Mouse (Mus musculus) NIH3T3 (cell line): Measurements from ENCODE around the gene Thra.

ENCODE experiments used
- DNase-seq: peaks from one replicate; pipeline ENCODE4 v3.0.0-alpha.2; 2012; ENCODE audit warnings: low read depth

Gene Thra

DNA sequence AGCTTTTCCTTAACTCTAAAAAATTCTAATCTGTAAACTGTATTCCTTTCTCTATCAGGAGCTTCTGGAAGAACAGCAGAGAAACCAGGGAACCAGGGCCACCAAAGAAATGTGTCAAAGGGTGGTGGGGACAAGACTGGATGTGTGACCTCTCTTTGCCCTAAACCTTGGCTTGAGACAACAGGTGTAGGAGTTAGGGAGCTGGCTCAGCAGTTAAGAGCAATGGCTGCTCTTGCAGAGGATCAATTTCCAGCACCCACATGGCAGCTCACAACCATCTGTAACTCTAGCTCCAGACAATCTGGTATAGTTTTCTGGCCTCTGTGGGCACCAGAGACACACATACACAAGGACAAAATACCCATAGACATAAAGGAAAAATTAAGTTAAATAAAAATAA, 37.5 kb downstream of the Thra start:
- DNase-seq: no peak

DNA sequence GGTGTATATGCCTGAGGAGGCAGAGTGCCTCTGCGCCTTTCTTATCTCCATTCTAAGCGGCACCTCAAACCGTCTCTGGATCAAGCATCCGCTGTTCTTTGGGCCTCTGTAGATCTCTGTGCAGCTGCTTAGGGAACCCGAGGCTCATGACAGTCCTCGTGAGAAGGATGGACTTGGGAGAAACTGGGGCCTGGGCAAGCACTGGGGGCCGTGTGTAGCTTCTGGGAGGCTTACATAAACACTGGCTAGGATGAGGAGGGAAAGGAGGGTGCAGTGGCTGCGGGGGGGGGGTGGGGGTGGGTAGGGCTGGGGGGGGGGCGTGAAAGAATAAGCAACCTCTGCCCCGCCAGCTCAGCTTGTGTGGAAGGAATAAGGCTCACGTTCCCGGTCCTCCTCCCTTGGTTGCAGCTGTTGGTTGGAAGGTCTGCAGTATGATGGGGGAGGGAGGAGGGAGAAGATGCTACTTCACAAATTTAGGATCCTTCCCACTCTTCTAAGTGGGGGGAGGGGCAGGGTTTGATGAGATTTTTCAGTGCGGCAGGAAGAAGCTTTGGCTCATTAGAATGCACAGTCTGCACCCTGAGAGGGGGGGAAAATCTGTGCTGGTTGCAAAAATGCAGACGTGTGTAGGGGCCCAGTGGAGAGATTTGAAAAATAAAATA, 41.5 kb downstream of the Thra start:
- peak; percentile 63 for DNase-seq

DNA sequence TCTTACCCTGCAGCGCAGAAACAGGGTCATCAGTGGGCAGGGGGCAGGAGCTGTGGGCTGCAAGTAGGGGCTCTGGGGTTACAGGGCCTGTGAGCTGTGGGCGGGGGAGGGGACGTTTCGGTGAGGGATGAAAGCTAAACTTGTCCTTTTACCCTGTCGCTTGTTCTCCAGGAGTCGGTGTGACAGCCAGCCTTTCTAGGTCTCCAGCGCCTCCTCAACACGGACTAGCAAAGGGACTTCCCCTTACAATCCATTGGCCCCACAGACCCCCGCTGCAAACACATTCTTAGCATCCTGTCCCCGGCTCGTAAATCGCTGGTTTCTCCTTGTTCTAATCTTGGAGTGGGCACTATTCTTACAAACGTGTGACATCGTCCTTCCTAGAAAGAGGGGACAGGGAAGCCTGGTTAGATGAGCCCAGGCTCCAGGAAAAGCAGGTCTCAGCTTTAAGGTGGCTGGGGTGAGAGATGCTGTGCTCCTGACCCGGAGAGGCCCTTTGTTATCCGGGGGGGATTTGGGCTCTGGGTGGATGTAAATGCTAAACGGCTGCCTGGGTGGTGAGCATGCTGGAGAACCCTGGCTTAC, 42.3 kb downstream of the Thra start:
- peak; percentile 14 for DNase-seq

DNA sequence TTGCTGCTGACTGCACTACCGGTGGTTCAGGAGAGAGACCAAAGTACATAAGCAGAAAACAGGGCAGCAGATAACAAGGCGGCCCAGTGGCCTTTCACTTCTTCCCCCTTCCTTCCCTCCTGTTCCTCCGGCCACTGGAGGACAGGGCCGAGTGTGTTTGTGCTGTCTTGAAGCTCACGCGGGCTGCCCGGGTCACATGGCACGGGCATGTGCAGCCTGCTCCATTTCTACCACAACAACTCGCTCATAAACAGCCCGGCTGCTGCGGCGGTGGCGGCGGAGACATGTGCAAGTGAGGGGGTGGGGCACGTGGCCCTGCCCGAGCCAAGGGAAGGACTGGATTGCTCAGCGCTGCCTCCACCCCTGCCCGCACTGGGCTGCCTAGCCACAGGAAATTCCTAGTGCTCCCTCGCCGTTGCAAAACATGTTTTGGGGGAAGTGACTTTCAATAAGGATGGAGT, 42.8 kb downstream of the Thra start:
- peak; percentile 97 for DNase-seq

DNA sequence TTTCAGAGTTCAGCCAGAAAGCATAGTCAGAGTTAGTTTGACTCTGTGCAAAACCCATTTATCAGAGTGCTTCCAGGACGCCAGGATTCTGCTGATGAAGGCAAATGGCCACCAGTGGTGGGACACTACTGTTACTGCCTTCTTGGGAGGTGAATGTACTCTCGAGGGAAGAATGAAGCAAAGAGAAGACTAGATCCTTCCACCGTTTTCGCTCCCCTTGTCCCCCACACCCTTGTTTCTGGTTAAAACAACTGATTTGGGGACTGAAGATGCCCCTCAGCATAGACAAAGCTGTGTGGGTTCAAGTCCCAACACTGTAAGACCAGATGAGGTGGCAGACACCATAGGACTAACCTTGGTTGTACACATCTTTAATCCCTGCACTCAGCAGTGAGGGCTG, 43.7 kb downstream of the Thra start:
- DNase-seq: no peak

DNA sequence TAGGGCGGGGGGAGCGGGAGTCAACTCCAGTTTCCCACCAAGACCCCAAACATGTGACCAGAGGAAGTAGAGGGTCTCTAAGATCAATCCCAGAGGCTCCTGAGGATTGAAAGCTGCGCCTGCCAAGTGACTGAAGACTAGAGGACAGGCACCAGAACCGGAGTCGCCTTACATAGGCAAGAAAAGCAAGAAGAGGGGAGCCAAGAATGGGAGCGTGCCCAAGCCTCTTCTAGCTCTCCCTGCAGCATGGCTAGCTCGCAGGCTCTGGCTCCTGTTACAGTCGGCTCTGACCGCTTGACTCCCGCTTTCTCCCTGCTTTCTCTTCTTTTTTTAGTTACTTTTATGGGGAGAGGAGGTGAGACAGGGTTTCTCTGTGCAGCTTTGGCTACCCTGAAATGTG, 44.8 kb downstream of the Thra start:
- peak; percentile 49 for DNase-seq

DNA sequence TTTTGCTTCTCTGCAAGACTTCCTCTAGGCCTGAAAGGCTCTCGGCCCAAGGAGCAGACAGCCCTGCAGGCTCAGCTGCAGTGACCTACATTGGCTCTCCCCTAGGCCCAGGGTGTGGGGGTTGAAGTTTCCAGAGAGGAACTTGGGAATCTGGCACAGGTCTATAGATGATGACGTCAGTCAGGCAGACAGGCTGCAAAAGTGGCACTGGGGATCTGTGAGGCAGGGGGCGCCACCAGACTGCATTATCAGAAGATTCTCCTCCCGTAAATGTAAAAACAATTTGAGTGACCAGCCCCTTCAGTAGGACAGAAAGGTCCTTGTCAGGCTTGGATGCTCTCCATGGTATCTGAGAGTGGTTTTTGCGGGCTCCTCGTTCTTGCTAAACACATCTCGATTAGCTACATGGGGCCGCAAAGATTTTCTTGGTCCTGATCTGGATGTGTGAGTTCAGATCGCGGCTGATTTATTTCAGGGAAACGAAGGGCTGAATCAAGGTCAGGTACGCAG, 45.4 kb downstream of the Thra start:
- DNase-seq: peak; percentile 89

DNA sequence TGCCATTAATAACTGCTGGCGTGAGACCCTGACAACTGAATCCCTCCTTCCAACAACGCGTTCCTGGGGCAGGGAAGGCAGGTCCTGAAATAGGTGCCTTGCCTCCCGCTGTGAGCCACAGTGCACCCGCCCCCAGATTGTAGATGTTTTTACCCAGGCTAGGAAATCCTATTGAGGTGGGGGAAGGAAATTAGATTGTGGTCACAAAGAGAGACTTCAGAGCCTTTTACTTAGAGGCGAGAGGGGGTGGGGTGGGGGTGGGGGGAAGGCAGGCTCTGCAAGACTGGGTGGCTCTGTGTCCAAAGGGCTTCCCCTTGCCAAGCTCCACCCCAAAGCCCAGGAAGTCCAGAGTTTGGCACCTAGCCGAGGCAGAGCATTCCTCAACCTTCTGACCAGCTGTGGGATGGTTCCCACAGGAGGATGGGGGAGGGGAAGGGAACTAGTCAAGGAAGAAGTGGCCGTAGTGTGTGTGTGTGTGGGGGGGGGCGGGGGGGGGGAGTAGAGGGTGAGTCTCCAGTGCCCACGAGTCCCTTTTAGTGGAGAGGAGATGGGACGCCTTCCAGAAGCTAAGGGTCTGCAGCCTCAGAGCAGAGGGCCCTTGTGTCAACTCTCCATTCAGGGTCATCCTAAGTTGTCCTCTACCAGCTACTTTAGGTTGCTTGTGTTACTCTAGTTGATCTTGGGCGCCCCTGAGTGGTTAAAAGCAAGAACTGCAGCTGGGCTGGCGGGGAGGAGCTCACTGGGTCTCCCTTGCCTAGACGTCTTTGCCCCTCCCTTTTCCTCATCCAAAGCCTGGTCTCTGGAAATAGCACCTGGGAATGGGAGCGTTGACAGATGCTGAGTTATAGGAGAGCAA, 46.1 kb downstream of the Thra start:
- DNase-seq: peak; percentile 99

DNA sequence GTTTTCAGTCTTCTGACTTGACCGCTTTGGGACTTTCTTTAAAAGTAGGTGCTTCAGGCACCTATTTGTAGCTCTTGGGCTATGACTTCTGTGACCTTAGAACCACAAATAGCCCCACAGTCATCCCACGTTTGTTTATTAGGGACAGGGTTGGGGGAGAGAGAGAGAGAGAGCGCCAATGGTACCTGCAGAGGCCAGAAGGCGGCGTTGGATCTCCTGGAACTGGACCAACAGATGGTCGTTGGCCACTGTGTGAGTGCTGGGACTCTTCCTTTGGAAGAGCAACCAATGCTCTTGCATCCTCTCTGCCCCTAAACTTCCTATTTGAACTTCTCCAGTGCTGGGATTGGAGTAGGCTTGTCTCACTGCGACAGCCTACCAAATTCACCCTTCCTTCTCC, 46.8 kb downstream of the Thra start:
- no peak for DNase-seq

DNA sequence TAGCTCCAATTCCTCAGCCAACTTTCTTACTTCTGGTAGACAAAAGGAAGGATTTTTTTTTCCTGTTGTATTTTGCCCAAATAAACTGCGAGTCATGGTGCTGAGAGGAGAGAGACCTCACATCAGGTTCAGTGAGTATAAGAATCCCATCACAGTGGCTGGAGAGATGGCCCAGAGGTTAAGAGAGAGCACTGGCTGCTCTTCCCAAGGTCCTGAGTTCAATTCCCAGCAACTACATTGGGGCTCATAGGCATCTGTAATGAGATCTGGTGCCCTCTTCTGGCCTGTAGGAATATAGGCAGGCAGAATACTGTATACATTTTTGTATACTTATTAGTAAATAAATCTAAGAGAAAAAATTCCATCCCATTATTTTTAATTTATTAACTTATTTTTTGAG, 47.3 kb downstream of the Thra start:
- peak; percentile 40 for DNase-seq

DNA sequence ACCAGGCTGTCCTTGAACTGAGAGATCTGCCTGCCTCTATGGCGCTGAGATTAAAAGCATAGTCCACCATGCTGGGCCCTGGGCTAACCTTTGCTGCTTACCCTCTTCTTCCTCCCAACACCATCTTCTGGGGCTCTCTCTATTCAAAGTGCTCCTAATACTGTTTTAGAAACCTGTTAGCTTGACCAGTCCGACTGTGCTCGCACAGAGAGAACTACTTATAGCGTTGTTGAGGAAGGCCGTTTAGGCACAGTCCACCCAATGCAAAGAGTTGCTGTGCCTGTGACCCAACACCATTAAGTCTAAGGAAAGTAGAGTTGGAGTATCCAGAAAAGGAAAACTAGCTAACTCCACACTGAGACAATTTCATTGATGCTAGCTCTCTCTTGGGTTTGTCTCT, 47.7 kb downstream of the Thra start:
- DNase-seq: no peak

DNA sequence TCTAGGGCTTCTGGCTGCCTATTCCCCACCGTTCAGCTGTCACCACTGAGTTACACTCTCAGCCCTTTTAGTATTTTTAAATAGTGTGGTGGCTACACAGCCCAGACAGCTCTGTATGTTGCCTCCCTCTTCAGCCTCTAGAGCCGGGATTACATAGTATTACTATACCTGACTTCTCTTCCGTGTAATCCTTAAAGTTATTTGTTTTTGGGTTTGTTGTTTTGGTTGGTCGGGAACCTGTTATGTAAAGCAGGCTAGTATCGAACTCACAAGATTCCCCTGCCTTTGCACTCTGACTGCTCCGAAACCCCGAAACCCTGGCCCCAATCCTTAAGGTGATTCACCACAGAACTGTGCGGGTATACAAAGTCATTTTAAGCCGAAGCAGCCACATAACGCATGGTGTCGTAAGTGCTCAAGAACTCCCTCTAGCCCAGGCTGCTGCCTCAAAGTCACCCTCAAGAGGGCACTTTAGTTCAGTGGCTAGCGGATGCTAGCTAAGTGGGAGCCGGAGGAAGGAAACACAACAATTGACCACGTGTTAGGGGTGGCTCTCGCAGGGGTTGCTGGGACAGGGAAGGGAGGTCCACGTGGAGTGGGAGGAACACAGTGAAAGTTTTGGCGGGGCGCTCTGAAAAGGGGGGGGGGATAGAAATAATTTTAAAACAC, 48.2 kb downstream of the Thra start:
- DNase-seq: peak; percentile 95

DNA sequence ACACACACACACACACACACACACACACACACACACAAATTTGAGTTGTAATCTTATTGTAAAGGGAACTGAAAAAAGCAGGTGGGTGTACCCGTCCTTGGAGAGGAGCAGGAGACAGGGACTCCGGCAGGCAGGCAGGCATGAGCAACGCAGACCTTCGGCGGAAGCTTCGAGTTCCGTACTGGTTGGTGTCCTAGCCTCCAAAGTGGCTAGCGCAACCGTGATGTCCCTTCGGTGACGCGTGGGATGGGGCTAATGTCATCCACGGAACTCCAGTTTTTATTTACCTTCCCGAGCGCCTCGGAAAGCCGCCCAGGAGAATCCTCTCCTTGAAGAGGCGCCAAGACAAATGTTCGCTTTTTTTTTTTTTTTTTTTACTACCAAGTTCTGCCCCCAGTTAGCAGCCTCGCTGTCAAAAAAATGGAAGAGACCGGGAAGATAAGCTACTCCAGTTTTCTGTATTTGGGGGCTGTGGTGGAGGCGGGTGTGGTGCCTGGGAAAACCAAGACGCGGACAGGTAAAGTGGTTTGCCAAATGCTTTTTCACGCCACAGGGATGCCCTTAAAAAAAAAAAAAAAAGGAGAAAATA, 48.9 kb downstream of the Thra start:
- no peak for DNase-seq

DNA sequence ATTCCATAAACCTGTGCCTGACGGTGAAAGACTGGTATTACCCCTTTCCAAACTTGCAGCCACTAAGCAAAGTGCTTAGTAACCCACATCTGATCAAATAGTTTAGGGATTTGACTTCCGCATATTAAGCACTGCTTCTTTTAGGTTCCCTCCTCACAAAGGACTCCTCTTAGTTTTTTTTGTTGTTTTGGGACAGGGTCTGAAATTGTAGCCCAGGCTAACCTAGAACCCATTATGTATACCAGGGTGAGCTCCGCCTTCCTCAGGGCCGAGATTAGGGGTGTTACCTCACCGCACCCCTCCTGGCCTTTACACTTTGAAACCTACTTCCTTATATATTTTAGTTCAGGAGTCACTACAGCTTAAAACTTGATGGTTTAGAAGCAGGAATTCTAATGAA, 49.4 kb downstream of the Thra start:
- DNase-seq: no peak

DNA sequence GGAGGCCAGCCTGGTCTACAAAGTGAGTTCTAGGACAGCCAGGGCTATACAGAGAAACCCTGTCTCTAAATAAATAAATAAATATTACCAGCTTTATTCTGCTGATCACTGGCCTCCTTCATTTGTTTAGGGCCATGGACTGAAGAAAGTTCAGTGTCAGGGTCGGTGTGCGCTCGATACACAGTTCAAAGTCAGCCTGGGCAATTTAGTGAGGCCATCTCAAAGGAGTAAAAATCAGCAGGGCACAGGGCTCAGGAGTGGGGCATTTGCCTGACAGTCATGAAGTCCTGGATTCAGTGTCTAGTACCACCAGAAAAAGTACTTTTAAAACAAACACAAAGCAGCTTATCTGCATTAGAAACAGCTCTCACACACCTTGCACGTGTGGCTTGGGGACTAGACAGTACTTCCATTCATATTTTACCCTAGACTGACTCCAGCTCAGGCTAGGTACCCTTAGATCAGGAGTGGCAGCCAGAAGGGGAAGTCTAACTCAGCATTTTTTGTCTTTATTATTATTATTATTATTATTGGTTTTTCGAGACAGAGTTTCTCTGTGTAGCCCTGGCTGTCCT, 50.3 kb downstream of the Thra start:
- DNase-seq: no peak

DNA sequence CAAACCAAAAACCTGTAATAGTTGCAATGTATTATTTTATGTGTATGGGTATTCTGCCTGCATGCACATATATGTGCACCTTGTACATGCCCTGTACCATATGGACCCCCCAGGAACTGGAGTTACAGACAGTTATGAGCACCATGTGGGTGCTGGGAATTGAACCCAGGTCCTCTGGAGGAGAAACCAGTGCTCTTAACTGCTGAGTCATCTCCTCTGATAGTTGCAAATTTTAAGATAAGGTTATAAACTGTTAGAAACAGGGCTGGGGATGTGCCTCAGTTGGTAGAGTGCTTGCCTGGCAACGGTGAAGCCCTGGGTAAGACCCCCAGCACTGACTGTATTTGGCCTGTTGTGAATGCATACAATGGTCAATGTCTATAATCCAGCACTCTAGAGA, 51.0 kb downstream of the Thra start:
- DNase-seq: no peak

DNA sequence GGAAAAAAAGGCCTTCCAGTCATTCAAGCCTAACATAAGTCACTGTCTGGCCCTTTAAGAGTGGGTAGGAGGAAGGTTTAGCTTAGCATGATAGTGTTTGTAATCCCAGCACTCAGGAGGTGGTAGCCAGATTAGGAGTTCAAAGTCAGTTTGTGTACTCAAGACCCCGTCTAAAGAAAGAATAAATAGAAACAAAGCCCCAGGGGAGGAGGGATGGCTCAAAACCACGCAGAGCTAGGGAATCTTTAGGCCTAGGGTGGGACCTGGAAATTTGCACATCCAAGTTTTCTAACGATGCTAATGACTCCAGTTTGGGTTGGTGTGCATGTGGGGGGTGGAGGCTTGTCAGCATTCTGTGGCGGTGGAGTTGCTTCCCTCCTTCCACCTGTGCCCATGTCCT, 51.6 kb downstream of the Thra start:
- DNase-seq: no peak

DNA sequence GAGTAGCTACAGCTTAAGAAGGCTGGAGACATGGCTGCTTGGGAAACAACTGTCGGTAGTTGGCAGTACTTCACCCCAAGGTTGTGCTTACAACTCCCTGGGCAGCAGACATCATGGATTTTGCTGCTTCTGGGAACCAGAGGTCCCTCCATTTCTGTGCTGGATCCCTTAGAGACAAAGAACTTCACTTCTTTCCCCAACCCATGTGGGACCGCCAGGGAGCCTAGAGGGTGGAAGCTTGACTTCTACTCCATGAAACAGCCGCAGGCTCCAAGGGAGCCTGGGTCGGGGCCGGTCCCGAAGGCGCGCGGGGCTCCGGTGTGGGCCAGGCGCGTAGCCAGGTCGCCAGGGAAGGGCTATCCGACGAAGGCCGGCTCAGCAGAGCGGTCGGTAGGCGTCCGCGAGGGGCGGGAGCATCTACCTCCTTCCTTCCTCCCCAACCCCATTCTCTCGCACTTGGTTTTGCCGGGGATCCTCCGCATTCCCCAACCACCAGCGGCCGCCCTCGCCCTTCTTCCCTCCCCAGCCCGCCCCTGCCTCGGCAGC, 54.1 kb downstream of the Thra start:
- DNase-seq: peak; percentile 82

DNA sequence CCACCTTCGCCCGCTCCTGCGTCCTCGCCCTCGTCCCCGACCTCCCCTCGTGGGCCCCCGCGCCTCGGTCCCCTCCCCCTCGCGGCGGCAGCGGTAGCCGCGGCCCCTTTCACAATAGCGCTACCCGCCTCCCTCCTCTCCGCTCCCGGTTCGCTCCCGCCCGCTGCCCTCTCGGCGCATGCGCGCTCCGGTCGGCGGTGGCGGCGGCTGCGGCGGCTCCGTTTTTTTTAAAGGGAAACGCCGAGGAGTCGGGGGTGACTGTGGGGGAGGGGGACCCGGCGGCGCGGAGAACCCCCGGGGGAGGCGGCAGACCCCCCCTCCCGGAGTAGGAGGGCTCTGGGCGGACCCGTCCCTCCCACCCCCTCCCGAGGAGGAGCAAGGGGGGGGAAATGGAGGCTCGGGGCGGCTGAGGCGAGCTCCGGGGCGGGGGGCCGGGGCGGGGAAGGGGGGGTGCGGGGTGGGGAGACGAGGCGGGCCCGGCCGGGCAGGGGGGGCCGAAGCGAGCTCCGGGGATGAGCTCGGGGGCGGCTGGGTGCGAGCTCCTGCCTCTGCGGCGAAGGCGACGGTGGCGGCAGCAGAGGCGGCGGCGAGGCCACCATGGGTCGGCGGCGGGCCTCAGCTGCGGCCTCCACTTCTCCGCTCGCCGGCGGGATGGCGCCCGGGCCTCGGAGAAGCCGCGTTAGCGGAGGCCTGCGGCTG, 54.7 kb downstream of the Thra start, which contains the start of gene Msl1:
Msl1 (plus strand) TSS at position 502 of the 699 bp plus-strand sequence.
- DNase-seq: peak; percentile 91

DNA sequence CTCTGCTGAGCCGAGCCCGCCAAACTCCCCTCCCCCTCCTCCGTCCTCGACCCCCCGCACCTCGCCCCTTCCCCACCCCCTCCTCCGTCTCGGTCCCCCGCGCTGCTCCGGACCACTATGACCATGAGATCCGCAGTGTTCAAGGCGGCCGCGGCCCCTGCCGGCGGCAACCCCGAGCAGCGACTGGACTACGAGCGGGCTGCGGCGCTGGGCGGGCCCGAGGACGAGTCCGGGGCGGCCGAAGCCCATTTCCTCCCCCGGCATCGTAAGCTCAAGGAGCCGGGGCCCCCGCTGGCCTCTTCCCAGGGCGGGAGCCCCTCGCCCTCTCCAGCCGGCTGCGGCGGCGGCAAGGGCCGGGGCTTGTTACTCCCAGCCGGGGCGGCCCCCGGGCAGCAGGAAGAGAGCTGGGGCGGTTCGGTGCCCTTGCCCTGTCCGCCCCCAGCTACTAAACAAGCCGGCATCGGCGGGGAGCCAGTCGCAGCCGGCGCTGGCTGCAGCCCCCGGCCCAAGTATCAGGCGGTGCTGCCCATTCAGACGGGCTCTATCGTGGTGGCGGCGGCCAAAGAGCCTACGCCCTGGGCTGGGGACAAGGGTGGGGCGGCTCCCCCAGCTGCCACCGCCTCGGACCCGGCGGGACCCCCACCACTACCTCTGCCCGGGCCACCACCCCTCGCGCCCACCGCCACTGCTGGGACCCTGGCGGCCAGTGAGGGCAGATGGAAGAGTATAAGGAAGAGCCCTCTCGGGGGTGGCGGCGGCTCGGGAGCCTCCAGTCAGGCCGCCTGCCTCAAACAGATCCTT, 55.5 kb downstream of the Thra start:
- DNase-seq: peak; percentile 71
